Mouse (Mus musculus) right cerebral cortex, postnatal 36 days (tissue): ENCODE measurements around the gene Camk2g.

Experiments used
- DNase-seq, 2 experiments: peaks; one replicate each; pipeline ENCODE4 v3.0.0; 2022; ENCODE audit warnings: low spot score in 2 of 2, mixed read lengths in 1 of 2

Gene Camk2g

GRCm38 (mm10) chr14:20702096-20702740, 91.7 kb downstream of the Camk2g start:
- DNase-seq: no peak

GRCm38 (mm10) chr14:20701554-20701953, 92.3 kb downstream of the Camk2g start:
- no peak for DNase-seq

GRCm38 (mm10) chr14:20700362-20700761, 93.5 kb downstream of the Camk2g start:
- DNase-seq: no peak

GRCm38 (mm10) chr14:20698515-20698914, 95.4 kb downstream of the Camk2g start:
- no peak for DNase-seq

GRCm38 (mm10) chr14:20696986-20697385, 96.9 kb downstream of the Camk2g start:
- DNase-seq: peak; percentile 48 to 68

- DNase-seq: no peak
Measured at GRCm38 (mm10) chr14:20695761-20696520, 97.9 kb downstream of the Camk2g start.

- peak; percentile 74 to 81 for DNase-seq
Measured at GRCm38 (mm10) chr14:20694884-20695760, 98.8 kb downstream of the Camk2g start, which contains the start of gene Fut11. Gene Fut11 (plus strand): TSS chr14:20694968.

GRCm38 (mm10) chr14:20694185-20694883, 99.6 kb downstream of the Camk2g start:
- no peak for DNase-seq

- DNase-seq: no peak
Measured at GRCm38 (mm10) chr14:20693589-20694101, 100.2 kb downstream of the Camk2g start.

GRCm38 (mm10) chr14:20691772-20692171, 102.1 kb downstream of the Camk2g start:
- no peak for DNase-seq

- no peak for DNase-seq
Measured at GRCm38 (mm10) chr14:20689009-20689408, 104.9 kb downstream of the Camk2g start.

- DNase-seq: no peak
Measured at GRCm38 (mm10) chr14:20686576-20686975, 107.3 kb downstream of the Camk2g start.
